Mouse (Mus musculus) myocyte (in vitro differentiated cells): ENCODE measurements around the gene T2. TPM values are rescaled to one million over a fixed set of nuclear protein-coding genes. Genes with fewer than 3 reads are reported as not detected.
"Not testable (repeated sequence)": the region's sequence is repeated elsewhere in the genome, so short reads cannot be mapped to it uniquely, and the experiment has no call there.

Source experiments
- H3K27me3 ChIP-seq: one replicate; pipeline ENCODE4 v1.6.1; 2011; ENCODE audit not compliant: control insufficient read depth, insufficient read depth, insufficient read length
- H3K36me3 ChIP-seq: one replicate; pipeline ENCODE4 v1.6.1; 2011; ENCODE audit not compliant: control insufficient read depth, insufficient read depth
- H3K4me2 ChIP-seq: one replicate; pipeline ENCODE4 v1.6.1; 2011; ENCODE audit warnings: low read depth, control low read depth
- H3K4me3 ChIP-seq: one replicate; pipeline ENCODE4 v1.5.1; 2011; ENCODE audit warnings: mild to moderate bottlenecking, control low read depth, moderate library complexity
- H3K79me2 ChIP-seq: one replicate; pipeline ENCODE4 v1.6.1; 2011; ENCODE audit not compliant: control insufficient read depth, insufficient read depth
- H3ac ChIP-seq: one replicate; pipeline ENCODE4 v1.6.1; 2011; ENCODE audit not compliant: control insufficient read depth, insufficient read length
- CEBPB ChIP-seq: IDR thresholded peaks from 2 replicates; pipeline ENCODE4 v1.6.1; 2011; ENCODE audit warnings: mild to moderate bottlenecking, moderate library complexity; ENCODE audit not compliant: poor library complexity, insufficient read depth, severe bottlenecking
- E2F4 ChIP-seq: IDR thresholded peaks from one replicate; pipeline ENCODE4 v1.6.1; 2011; ENCODE audit warnings: mild to moderate bottlenecking, control low read depth, moderate library complexity; ENCODE audit not compliant: insufficient read depth
- MAX ChIP-seq: IDR thresholded peaks from one replicate; pipeline ENCODE4 v1.6.1; 2011; ENCODE audit warnings: low read depth, mild to moderate bottlenecking, control low read depth
- MYOD1 ChIP-seq, 3 experiments: IDR thresholded peaks; one replicate each; pipeline ENCODE4 v1.6.1; 2011; ENCODE audit warnings: control low read depth in 2 of 3, low read depth in 2 of 3, mild to moderate bottlenecking in 2 of 3, moderate library complexity in 1 of 3; ENCODE audit not compliant: insufficient read length in 2 of 3, control insufficient read depth in 1 of 3
- MYOG ChIP-seq, 3 experiments: IDR thresholded peaks; one replicate each; pipeline ENCODE4 v1.6.1; 2011; ENCODE audit warnings: control low read depth in 2 of 3, low read depth in 2 of 3, mild to moderate bottlenecking in 2 of 3; ENCODE audit not compliant: insufficient read length in 2 of 3, control insufficient read depth in 1 of 3, insufficient read depth in 1 of 3
- POLR2A ChIP-seq: IDR thresholded peaks from one replicate; pipeline ENCODE4 v1.6.1; 2011; ENCODE audit warnings: low read depth, mild to moderate bottlenecking, control low read depth, moderate library complexity; ENCODE audit not compliant: insufficient read length
- POLR2AphosphoS2 ChIP-seq: IDR thresholded peaks from one replicate; pipeline ENCODE4 v1.6.1; 2011; ENCODE audit warnings: low read depth, control low read depth; ENCODE audit not compliant: insufficient read length
- REST ChIP-seq: IDR thresholded peaks from one replicate; pipeline ENCODE4 v1.6.1; 2011; ENCODE audit warnings: mild to moderate bottlenecking, control low read depth, moderate library complexity; ENCODE audit not compliant: insufficient read depth, insufficient read length
- SRF ChIP-seq: IDR thresholded peaks from one replicate; pipeline ENCODE4 v1.6.1; 2011; ENCODE audit warnings: low read depth; ENCODE audit not compliant: control insufficient read depth, insufficient read length
- TCF12 ChIP-seq: IDR thresholded peaks from one replicate; pipeline ENCODE4 v1.6.1; 2011; ENCODE audit warnings: mild to moderate bottlenecking, control low read depth; ENCODE audit not compliant: poor library complexity, insufficient read depth, severe bottlenecking
- TCF3 ChIP-seq: IDR thresholded peaks from one replicate; pipeline ENCODE4 v1.6.1; 2011; ENCODE audit warnings: low read depth, control low read depth; ENCODE audit not compliant: insufficient read length
- USF1 ChIP-seq: IDR thresholded peaks from one replicate; pipeline ENCODE4 v1.6.1; 2011; ENCODE audit warnings: low read depth, mild to moderate bottlenecking, control low read depth, moderate library complexity
- polyA plus RNA-seq: library from polyadenylated mRNA; unstranded; fragments of >200 nt; fragmentation: generic; extraction: Trizol; gene quantifications from one replicate; pipeline ENCODE4 v1.2.1, GENCODE M21; 2012; ENCODE audit warnings: missing spikeins

Gene T2
- polyA plus RNA-seq, 1 experiment = 0.07 TPM

- Histone ChIP-seq H3K4me2 (no peak overlapping the region), H3K36me3 (no peaks in the 10 kb centered on the region), H3K79me2 (no peaks in the 10 kb centered on the region), H3K27me3 (peaks cover 15% of the 10 kb centered on the region), H3ac (no peak overlapping the region), H3K4me3 (no peak overlapping the region)
- TF ChIP-seq TCF3 (no peak), TCF12 (no peak), POLR2A (no peak), MYOD1 (IDR thresholded peaks at IDR 0.05; ENCODE audit: control insufficient read depth in 1 of 3, insufficient read length in 2 of 3, low read depth in 2 of 3) (no peak), SRF (no peak), E2F4 (no peak), POLR2AphosphoS2 (no peak), CEBPB (no peak), MYOG (IDR thresholded peaks at IDR 0.05; ENCODE audit: control insufficient read depth in 1 of 3, insufficient read depth in 1 of 3, insufficient read length in 2 of 3, low read depth in 2 of 3) (no peak), MAX (no peak), USF1 (no peak), REST (no peak)
These were observed 34.0 kb downstream of the T2 start for GRCm38 (mm10) chr17:8389790-8390095.

GRCm38 (mm10) chr17:8390487-8390886 is 34.7 kb downstream of the T2 start:
- peaks cover 15% of the 10 kb centered on the region for H3K27me3 ChIP-seq

GRCm38 (mm10) chr17:8396371-8396770 is 40.6 kb downstream of the T2 start:
- Histone ChIP-seq H3K79me2 (no peaks in the 10 kb centered on the region), H3K36me3 (no peaks in the 10 kb centered on the region), H3K4me3 (no peak overlapping the region), H3K4me2 (no peak overlapping the region), H3ac (no peak overlapping the region), H3K27me3 (peaks cover 7% of the 10 kb centered on the region)
- no peak for TF ChIP-seq MYOG (IDR thresholded peaks at IDR 0.05; ENCODE audit: control insufficient read depth in 1 of 3, insufficient read depth in 1 of 3, insufficient read length in 2 of 3, low read depth in 2 of 3)
- TF ChIP-seq POLR2A = no peak
- no peak for TF ChIP-seq MAX
- TF ChIP-seq E2F4 = no peak
- no peak for TF ChIP-seq REST
- TF ChIP-seq SRF = no peak
- no peak for TF ChIP-seq USF1
- TF ChIP-seq CEBPB = no peak
- no peak for TF ChIP-seq TCF3
- no peak for TF ChIP-seq POLR2AphosphoS2
- no peak for TF ChIP-seq MYOD1 (IDR thresholded peaks at IDR 0.05; ENCODE audit: control insufficient read depth in 1 of 3, insufficient read length in 2 of 3, low read depth in 2 of 3)
- no peak for TF ChIP-seq TCF12

More at GRCm38 (mm10) chr17:8390487-8390886, 34.7 kb downstream of the T2 start:
- no peaks in the 10 kb centered on the region for H3K36me3 ChIP-seq
- TF ChIP-seq MYOD1 (IDR thresholded peaks at IDR 0.05; ENCODE audit: control insufficient read depth in 1 of 3, insufficient read length in 2 of 3, low read depth in 2 of 3) (no peak), MYOG (IDR thresholded peaks at IDR 0.05; ENCODE audit: control insufficient read depth in 1 of 3, insufficient read depth in 1 of 3, insufficient read length in 2 of 3, low read depth in 2 of 3) (no peak), POLR2AphosphoS2 (no peak), CEBPB (no peak), REST (no peak), POLR2A (no peak)
- H3K4me2 ChIP-seq = no peak overlapping the region
- no peaks in the 10 kb centered on the region for H3K79me2 ChIP-seq
- no peak overlapping the region for H3K4me3 ChIP-seq
- no peak overlapping the region for H3ac ChIP-seq

GRCm38 (mm10) chr17:8397946-8398345 is 42.2 kb downstream of the T2 start:
- peaks cover 7% of the 10 kb centered on the region for H3K27me3 ChIP-seq
- no peak for TF ChIP-seq SRF
- TF ChIP-seq USF1 = no peak
- no peak for TF ChIP-seq REST
- no peak for TF ChIP-seq E2F4
- TF ChIP-seq MYOG (IDR thresholded peaks at IDR 0.05; ENCODE audit: control insufficient read depth in 1 of 3, insufficient read depth in 1 of 3, insufficient read length in 2 of 3, low read depth in 2 of 3) = no peak
- TF ChIP-seq CEBPB = no peak
- TF ChIP-seq MYOD1 (IDR thresholded peaks at IDR 0.05; ENCODE audit: control insufficient read depth in 1 of 3, insufficient read length in 2 of 3, low read depth in 2 of 3) = no peak
- TF ChIP-seq TCF12 = no peak
- TF ChIP-seq TCF3 = no peak
- TF ChIP-seq POLR2AphosphoS2 = no peak
- no peak for TF ChIP-seq POLR2A
- no peak for TF ChIP-seq MAX

GRCm38 (mm10) chr17:8403932-8404331 is 48.1 kb downstream of the T2 start:
- H3K27me3 ChIP-seq = peaks cover 13% of the 10 kb centered on the region
- not testable (repeated sequence) for H3ac ChIP-seq, H3K4me3 ChIP-seq, H3K4me2 ChIP-seq, H3K79me2 ChIP-seq, H3K36me3 ChIP-seq

More at GRCm38 (mm10) chr17:8397946-8398345, 42.2 kb downstream of the T2 start:
- H3ac ChIP-seq = no peak overlapping the region
- no peak overlapping the region for H3K4me2 ChIP-seq
- H3K4me3 ChIP-seq = no peak overlapping the region
- no peaks in the 10 kb centered on the region for H3K79me2 ChIP-seq
- H3K36me3 ChIP-seq = no peaks in the 10 kb centered on the region
